Mouse (Mus musculus) testis, adult 2 months (tissue): Measurements from ENCODE around the gene Chn2. TPM values are rescaled to one million over a fixed set of nuclear protein-coding genes. Genes with fewer than 3 reads are reported as not detected.

Experiments
- H3K27ac ChIP-seq: fragments of 200-500 bp; 2 replicates; pipeline ENCODE4 v1.5.1; 2012; ENCODE audit warnings: low read depth, low read length; ENCODE audit not compliant: control insufficient read depth, insufficient read depth
- H3K27me3 ChIP-seq: fragments of 200-500 bp; 2 replicates; pipeline ENCODE4 v1.6.1; 2012; ENCODE audit warnings: mild to moderate bottlenecking, low read length, moderate library complexity; ENCODE audit not compliant: control insufficient read depth, insufficient read depth
- H3K36me3 ChIP-seq: fragments of 200-500 bp; 2 replicates; pipeline ENCODE4 v1.6.1; 2012; ENCODE audit warnings: mild to moderate bottlenecking, low read length; ENCODE audit not compliant: control insufficient read depth, insufficient read depth
- H3K4me1 ChIP-seq: fragments of 200-500 bp; 2 replicates; pipeline ENCODE4 v1.6.1; 2012; ENCODE audit warnings: low read length; ENCODE audit not compliant: control insufficient read depth, insufficient read depth
- H3K4me3 ChIP-seq: fragments of 200-500 bp; 2 replicates; pipeline ENCODE4 v1.5.1; 2012; ENCODE audit warnings: low read depth, mild to moderate bottlenecking, low read length, moderate library complexity, mixed read lengths; ENCODE audit not compliant: control insufficient read depth
- CTCF ChIP-seq: fragments of 200-500 bp; IDR thresholded peaks from 2 replicates; pipeline ENCODE4 v1.5.1; 2012; ENCODE audit warnings: low read depth, mild to moderate bottlenecking, inconsistent platforms, low read length, moderate library complexity; ENCODE audit not compliant: control insufficient read depth, insufficient read depth, insufficient replicate concordance
- POLR2A ChIP-seq: fragments of 200-500 bp; IDR thresholded peaks from 2 replicates; pipeline ENCODE4 v1.6.1; 2012; ENCODE audit warnings: low read depth, mild to moderate bottlenecking, inconsistent platforms, low read length, moderate library complexity; ENCODE audit not compliant: control insufficient read depth
- polyA plus RNA-seq: library from polyadenylated mRNA; depleted of rRNA; stranded (reverse); fragments of >200 nt; gene quantifications from 2 replicates; pipeline ENCODE4 v1.2.3, GENCODE M21; 2012

The Chn2 gene
- polyA plus RNA-seq, 1 experiment: 637 TPM

DNA sequence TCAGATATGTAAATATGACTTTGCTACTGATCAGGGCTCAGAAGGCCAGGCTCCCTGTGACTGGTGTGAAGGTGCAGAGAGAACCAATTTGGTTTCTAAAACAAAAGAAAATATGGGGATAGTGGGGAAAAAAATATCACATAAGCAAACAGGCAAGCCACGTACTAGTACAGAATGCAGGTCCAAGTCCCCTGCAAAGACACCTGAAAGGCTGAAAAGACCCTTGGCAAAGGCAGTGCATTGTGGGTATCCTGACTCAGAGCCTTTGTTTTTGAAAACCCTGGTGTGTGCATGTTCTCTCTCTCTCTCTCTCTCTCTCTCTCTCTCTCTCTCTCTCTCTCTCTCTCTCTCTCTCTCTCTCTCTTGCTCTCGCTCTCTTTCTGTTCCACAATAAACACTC lies 80.1 kb downstream of the Chn2 start:
- H3K36me3 ChIP-seq: no peaks in the 10 kb centered on the region
- no peak overlapping the region for H3K4me3 ChIP-seq
- H3K27ac ChIP-seq: no peak overlapping the region
- H3K27me3 ChIP-seq: no peaks in the 10 kb centered on the region
- no peak for TF ChIP-seq POLR2A
- no peak for TF ChIP-seq CTCF
- H3K4me1 ChIP-seq: no peaks in the 10 kb centered on the region

DNA sequence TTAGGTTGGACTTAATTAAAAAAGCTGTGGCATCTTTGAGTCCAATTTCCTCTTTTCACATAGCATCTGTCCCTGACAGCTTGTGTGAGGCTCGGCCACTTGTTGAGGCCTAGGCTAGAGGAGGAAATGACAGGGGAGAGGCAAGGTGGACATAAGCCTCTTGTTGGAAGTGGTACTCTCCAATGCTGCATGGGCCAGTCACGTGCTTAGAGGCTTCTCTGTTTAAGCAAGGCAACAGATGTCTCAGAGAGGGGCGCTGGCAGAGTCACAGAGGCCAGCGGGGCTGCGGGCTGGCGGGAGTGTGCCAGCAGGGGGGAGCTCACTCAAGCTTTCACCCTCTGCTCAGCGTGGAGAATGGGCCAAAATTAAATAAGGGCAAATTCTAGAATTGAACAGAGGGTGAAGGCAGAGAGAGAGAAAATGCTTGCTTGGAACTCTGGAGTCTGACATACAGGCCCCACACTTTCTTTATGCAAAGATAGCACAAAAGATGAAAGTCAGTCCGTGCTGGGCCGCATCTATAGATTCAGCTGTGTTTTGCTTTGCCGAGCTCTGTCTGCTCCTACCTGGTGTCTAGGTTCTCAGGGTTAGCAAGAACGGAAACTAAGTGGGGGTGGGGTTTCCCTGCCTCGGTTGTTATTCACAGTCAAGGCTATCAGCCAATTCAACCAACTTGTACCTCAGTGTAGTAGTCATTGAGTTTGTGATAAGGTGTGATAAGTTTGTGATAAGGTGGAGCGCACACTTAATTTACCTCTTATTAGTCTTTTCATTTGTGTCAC lies 80.7 kb downstream of the Chn2 start:
- no peaks in the 10 kb centered on the region for H3K4me1 ChIP-seq
- H3K4me3 ChIP-seq: no peak overlapping the region
- no peaks in the 10 kb centered on the region for H3K27me3 ChIP-seq
- no peak for TF ChIP-seq POLR2A
- no peak for TF ChIP-seq CTCF
- no peak overlapping the region for H3K27ac ChIP-seq
- no peaks in the 10 kb centered on the region for H3K36me3 ChIP-seq

DNA sequence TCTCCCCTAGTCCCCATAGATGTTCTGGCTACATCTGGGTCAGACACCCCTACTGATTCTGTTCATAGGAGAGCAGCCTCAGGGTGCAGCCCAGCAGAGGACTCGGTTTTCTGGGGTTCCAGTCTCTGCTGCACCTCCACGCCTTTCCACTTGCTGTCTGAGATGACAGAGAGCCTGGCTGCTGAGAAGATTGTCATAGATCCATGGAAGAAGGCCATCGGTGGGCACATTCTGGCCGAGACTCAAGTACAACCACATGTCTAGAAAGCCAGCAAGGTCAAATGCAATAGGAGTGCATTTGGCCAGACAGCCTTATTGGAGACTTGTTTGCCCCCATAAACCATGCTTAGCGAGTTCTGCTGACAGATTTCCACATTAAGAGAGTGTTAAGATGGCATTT lies 81.5 kb downstream of the Chn2 start:
- Histone ChIP-seq H3K36me3 (no peaks in the 10 kb centered on the region), H3K4me3 (no peak overlapping the region), H3K27ac (no peak overlapping the region), H3K27me3 (no peaks in the 10 kb centered on the region), H3K4me1 (no peaks in the 10 kb centered on the region)
- TF ChIP-seq POLR2A (no peak), CTCF (no peak)

DNA sequence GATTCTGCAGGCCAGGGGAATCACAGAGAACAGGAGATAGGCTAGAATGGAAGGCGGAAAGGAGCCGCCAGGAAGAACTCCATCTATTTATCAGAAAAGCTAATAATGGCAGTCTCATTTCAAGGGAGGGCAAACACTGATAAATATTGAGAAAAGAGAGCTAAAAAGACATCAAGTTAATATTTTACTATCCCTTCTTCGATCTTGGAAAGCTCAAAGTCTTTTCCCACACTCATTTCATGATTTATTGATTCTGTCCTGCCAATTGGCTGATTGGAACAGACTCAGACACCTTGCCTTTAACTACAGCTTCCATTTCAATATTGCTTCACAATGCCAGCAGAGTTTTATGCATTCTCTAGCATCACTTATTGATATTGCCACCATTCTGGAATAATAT lies 85.2 kb downstream of the Chn2 start:
- Histone ChIP-seq H3K4me3 (no peak overlapping the region), H3K36me3 (no peaks in the 10 kb centered on the region), H3K27me3 (no peaks in the 10 kb centered on the region), H3K27ac (no peak overlapping the region), H3K4me1 (no peaks in the 10 kb centered on the region)
- TF ChIP-seq CTCF (no peak), POLR2A (no peak)

DNA sequence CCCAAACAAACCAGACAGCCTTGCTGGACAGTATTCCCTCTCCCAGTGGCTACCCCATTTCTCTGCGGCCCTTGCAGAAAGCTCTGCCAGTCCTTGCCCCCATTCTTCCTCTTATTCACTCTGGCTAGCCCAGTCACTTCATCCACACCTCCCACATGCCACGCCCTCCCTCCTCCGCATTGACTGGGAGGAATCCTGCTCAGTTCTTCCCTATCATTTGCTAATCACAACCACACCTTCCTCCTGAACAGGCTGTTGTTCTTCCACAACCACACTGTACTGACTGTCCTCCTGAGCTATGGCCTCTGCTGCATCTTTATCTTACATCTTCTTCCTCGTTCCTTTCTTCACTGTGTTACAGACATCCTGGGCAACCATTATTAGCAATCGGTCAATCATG lies 86.2 kb downstream of the Chn2 start:
- Histone ChIP-seq H3K36me3 (no peaks in the 10 kb centered on the region), H3K4me1 (no peaks in the 10 kb centered on the region), H3K27me3 (no peaks in the 10 kb centered on the region), H3K27ac (no peak overlapping the region), H3K4me3 (no peak overlapping the region)
- TF ChIP-seq POLR2A (no peak), CTCF (no peak)

DNA sequence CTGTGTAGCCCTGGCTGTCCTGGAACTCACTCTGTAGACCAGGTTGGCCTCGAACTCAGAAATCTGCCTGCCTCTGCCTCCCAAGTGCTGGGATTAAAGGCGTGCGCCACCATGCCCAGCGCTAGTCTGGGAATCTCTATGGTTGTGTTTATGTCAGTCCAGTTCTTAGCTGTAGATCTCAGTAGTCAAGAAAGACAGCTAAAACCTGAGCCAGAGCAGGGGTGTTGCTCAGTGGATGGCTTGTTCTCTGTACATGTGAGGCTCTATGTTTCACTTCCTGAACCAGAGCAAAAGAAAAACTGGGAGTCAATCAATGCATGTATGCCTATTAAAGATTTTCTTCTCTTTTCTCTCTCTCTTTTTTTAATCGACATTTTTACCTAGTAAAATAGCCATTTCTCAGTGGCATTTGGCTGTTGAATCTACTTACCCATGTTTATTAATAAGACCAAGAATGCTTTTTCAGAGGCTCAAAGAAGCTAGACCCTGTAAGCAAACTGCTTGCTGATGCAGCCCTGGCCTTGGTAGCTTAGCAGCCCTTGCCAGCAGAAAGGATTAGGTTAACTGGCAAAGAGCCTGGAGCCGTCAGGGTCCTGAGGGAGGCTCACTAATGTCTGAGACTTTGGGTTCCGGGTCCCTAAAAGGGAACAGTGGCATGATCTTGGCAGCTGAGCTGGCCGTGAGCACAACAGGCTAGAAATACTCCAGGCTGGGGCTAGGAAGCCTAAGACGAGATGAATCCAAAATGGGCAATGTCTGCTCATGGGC lies 87.1 kb downstream of the Chn2 start:
- TF ChIP-seq POLR2A (no peak), CTCF (no peak)
- H3K4me1 ChIP-seq: no peaks in the 10 kb centered on the region
- H3K4me3 ChIP-seq: no peak overlapping the region
- no peaks in the 10 kb centered on the region for H3K36me3 ChIP-seq
- H3K27ac ChIP-seq: no peak overlapping the region
- no peaks in the 10 kb centered on the region for H3K27me3 ChIP-seq

DNA sequence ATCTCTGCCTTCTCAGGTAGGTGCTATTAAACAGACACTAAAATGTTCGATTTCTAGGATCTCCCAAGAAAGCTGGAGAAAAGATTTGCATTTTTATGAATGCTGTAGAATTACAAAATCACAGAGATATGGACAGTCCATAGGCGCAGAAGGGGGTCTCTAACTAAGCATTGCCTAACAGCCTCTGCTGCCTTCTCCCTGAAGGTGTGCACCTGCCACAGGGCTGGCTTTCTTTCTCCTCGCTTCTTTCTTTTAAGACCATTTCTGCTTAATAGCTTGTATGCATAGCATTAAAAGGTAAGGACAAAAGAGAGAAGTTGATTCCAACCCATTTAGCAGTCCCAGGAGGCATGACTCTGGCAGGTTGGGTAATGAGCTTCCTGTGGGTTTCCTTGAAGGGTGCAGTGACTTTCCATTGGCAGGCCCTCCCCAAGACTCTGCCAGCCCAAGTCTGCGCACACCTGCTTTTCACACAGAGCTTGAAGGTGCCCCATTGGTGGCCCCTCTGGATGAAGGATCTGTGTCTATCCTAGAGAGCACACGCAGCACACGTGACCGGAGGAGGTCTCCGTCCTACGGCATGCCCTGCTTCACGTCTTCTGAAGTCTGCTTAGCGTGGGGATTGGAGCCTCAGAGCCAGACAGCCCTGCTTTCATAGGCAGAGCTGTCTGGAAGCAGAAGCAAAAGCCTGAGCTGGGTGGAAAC lies 87.8 kb downstream of the Chn2 start:
- no peak overlapping the region for H3K27ac ChIP-seq
- no peak overlapping the region for H3K4me3 ChIP-seq
- TF ChIP-seq POLR2A (no peak), CTCF (no peak)
- no peaks in the 10 kb centered on the region for H3K4me1 ChIP-seq
- no peaks in the 10 kb centered on the region for H3K27me3 ChIP-seq
- no peaks in the 10 kb centered on the region for H3K36me3 ChIP-seq
